Mouse (Mus musculus) embryonic fibroblast, embryonic 13.5 days (primary cell): Measurements from ENCODE around the gene Tst.

Experiments
- CTCF ChIP-seq: IDR thresholded peaks from 2 replicates; pipeline ENCODE4 v1.5.1; 2011; ENCODE audit warnings: mild to moderate bottlenecking, control low read depth, low read length, moderate library complexity, borderline replicate concordance; ENCODE audit not compliant: insufficient read depth
- POLR2A ChIP-seq: IDR thresholded peaks from 2 replicates; pipeline ENCODE4 v1.6.1; 2011; ENCODE audit warnings: low read depth, mild to moderate bottlenecking, control low read depth, low read length, moderate library complexity

- TF ChIP-seq POLR2A (no peak), CTCF (no peak)
These were observed 38.1 kb upstream of the Tst start for GRCm38 (mm10) chr15:78443857-78444256.
